Mouse (Mus musculus) midbrain, embryonic 12.5 days (tissue): ENCODE data around the gene P3h2. TPM values are rescaled to one million over a fixed set of nuclear protein-coding genes. Genes with fewer than 3 reads are reported as not detected.

Source experiments
- ATAC-seq: fragments of 200-750 bp; cut with Nextera tagmentation; 2 replicates; pipeline ENCODE4 v1.8.0; 2017; ENCODE audit warnings: low read depth, moderate TSS enrichment, moderate library complexity; ENCODE audit not compliant: low FRiP score
- H3K27ac ChIP-seq: fragments of 300-500 bp; sonication (generic); replicated peaks from 2 replicates; pipeline ENCODE4 v1.5.1; 2016; ENCODE audit warnings: mild to moderate bottlenecking
- H3K27me3 ChIP-seq: fragments of 300-500 bp; sonication (generic); 2 replicates; pipeline ENCODE4 v1.6.1; 2016; ENCODE audit warnings: mild to moderate bottlenecking
- H3K36me3 ChIP-seq: fragments of 300-500 bp; sonication (generic); 2 replicates; pipeline ENCODE4 v1.6.1; 2016
- H3K4me1 ChIP-seq: fragments of 300-500 bp; sonication (generic); 2 replicates; pipeline ENCODE4 v1.6.1; 2016
- H3K4me2 ChIP-seq: fragments of 300-500 bp; sonication (generic); replicated peaks from 2 replicates; pipeline ENCODE4 v1.6.1; 2016; ENCODE audit warnings: mild to moderate bottlenecking, moderate library complexity
- H3K4me3 ChIP-seq: fragments of 300-500 bp; sonication (generic); 2 replicates; pipeline ENCODE4 v1.5.1; 2016; ENCODE audit warnings: mild to moderate bottlenecking
- H3K9ac ChIP-seq: fragments of 300-500 bp; sonication (generic); replicated peaks from 2 replicates; pipeline ENCODE4 v1.6.1; 2016; ENCODE audit warnings: mild to moderate bottlenecking, moderate library complexity
- H3K9me3 ChIP-seq: fragments of 300-500 bp; sonication (generic); 2 replicates; pipeline ENCODE4 v1.6.1; 2016; ENCODE audit warnings: mild to moderate bottlenecking
- WGBS: fragments of 180-500 bp; shearing (Covaris S2); methylation state at CpG from one replicate; pipeline ENCODE4 v1.1.7; 2016; 5-methylcytosine and 5-hydroxymethylcytosine counted together
- polyA plus RNA-seq: library from polyadenylated mRNA; unstranded; fragments of >200 nt; fragmentation: Nextera tagmentation; extraction: Ambion mirVana; gene quantifications from 2 replicates; pipeline ENCODE4 v1.2.1, GENCODE M21; 2016

Gene P3h2
- polyA plus RNA-seq, 1 experiment from 2014 or later: 0.79 TPM

DNA sequence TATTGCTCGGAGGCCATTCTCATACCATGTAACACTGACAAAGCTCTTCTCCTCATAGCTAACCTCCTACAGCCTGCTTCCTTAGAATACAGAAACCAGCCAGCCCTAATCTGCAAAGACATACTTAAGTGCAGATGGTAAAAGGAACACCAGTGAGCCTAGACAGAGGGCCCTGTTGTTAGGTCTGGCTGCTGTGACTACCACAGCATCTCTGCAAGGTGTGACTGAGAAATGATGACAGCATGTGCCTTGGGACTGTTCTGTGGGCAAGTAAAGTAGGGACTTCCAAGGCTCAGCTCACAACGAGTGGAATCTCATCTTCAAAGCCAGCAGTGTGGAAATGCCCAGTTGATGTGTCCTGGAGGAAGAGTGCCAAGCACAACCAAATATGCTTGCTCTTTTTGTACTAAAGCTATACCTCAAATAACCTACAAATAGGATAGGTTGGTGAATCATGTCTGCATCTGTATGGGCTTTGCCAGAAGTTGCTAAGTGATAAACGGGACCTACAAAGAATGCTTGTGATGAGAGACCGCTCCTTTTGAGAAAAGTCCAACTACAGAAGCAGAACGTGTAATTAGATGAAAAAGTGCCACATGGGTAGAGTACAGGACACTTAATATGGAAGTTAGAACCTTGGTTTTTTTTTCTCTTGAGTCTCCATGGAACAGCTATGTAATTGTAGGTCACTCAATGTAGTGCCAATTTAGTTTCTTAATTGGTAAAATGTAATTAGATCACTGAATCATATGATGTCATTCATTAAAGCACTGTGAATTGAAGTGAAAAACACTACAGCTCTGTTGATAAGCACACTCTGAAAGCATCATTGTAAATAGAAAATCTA is 45.1 kb downstream of the P3h2 start:
- 81% methylated on average over 5 of the region's 5 CpGs for whole genome bisulfite sequencing
- Histone ChIP-seq H3K4me1 (no peaks in the 10 kb centered on the region), H3K9ac (no peak overlapping the region), H3K27me3 (no peaks in the 10 kb centered on the region), H3K9me3 (no peaks in the 10 kb centered on the region), H3K36me3 (no peaks in the 10 kb centered on the region), H3K27ac (no peak overlapping the region), H3K4me2 (no peak overlapping the region), H3K4me3 (no peak overlapping the region)
- ATAC-seq: no peak

DNA sequence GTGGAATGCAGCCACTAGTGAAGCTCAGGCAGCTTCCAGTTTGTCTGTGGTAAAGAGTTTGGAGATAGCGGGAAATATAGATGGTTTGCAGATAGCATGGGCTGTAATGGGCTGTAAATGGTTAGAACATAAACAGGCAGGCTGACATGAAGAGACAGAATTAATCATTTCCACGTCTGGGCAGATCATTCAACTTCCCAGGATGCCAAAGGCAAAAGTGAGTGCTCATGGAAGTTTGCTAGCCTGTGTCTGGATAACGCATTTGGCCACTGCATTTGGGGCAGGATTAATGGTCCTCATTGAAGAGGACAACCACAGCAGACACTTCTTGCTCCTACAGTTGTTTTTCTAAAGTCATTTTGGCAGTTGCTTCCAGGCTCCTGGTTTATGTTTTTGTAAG is 52.0 kb downstream of the P3h2 start:
- no peak for ATAC-seq
- no peak overlapping the region for H3K4me2 ChIP-seq
- H3K27me3 ChIP-seq: no peaks in the 10 kb centered on the region
- WGBS: 80% methylated on average over 3 of the region's 3 CpGs
- no peaks in the 10 kb centered on the region; the same call in 1 of the 2 replicates for H3K4me1 ChIP-seq
- H3K9ac ChIP-seq: no peak overlapping the region
- no peak overlapping the region for H3K4me3 ChIP-seq
- no peak overlapping the region for H3K27ac ChIP-seq
- no peaks in the 10 kb centered on the region for H3K9me3 ChIP-seq
- no peaks in the 10 kb centered on the region for H3K36me3 ChIP-seq

DNA sequence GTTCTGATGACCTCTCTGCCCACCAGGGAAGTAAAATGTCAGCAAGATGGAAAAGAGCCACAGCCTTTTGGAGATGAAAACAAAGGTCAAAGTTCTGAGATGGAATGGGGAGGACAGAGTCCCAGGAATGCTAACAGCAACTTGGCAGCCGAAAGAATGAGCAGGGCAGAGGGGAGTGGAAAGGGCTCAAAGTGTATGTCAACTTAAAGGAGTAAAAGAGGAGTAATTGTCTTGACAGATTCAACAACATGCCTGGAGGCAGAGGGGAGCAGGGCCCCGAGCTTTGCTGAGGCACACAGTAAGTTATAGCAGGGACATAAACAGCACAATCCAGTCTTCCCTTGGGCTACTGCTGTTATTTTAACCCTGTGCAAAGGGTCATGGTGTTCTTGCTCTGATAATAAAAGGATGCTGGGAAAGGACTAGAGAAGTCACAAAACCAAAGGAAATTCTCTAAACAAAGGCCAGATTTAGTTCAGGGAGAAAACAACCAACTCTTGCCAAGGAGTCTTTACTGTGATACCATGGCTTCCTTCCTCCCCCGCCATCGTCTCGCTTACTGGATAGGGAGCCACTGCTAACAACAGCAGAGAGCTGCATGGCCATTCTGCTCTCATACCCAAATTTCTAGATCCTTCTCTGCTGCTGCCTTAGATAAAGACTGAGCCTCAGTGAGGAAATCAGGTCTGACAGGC is 56.0 kb downstream of the P3h2 start:
- no peak overlapping the region for H3K4me3 ChIP-seq
- no peak overlapping the region for H3K4me2 ChIP-seq
- no peaks in the 10 kb centered on the region for H3K36me3 ChIP-seq
- H3K9ac ChIP-seq: no peak overlapping the region
- H3K9me3 ChIP-seq: no peaks in the 10 kb centered on the region
- 47% methylated on average over 5 of the region's 5 CpGs for WGBS
- no peaks in the 10 kb centered on the region for H3K27me3 ChIP-seq
- no peaks in the 10 kb centered on the region; the same call in 1 of the 2 replicates for H3K4me1 ChIP-seq
- no peak for ATAC-seq
- no peak overlapping the region for H3K27ac ChIP-seq

DNA sequence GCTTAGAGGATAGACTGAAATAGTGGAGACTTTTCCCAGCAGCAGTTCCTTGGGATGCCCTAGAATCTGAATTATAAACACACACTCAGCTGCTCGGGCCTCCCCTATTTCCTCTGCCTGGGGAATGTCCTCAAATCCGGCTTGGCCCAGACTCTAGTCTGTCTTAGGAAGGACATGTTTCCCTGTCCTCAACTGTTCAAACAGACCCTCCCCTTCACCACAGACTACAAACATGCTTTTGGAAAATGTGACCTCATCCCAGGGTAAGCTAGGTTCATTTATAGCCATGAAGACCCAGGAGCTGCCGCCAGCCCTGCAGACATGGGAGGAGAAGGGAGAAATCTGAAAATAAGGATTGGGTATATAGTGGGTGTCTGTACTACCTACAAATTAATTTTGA is 57.7 kb downstream of the P3h2 start:
- no peak overlapping the region for H3K4me3 ChIP-seq
- WGBS: 91% methylated on average over 3 of the region's 3 CpGs
- no peak overlapping the region for H3K9ac ChIP-seq
- H3K9me3 ChIP-seq: no peaks in the 10 kb centered on the region
- H3K4me1 ChIP-seq: no peaks in the 10 kb centered on the region; the same call in 1 of the 2 replicates
- H3K27ac ChIP-seq: no peak overlapping the region
- ATAC-seq: no peak
- H3K4me2 ChIP-seq: no peak overlapping the region
- H3K36me3 ChIP-seq: no peaks in the 10 kb centered on the region
- H3K27me3 ChIP-seq: no peaks in the 10 kb centered on the region

DNA sequence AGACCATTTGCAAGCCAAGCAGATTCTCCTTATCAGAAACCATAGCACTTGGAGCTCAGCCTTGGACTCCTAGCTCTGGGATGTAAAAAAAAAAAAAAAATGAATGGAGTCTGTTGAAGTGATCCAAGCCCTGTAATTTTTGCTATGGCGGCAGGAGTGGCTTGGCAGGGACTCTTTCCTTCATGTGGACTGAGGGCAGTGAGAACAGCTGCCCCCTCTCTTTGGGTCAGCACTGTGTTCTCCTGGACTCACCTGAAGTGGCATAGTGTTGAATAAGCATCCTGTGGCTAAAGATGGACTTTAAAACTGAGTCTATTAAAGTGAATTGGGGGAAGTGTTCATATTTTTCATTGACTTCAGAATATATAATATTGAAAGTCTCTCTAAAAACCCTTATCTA is 58.2 kb downstream of the P3h2 start:
- 78% methylated on average over 1 of the region's 1 CpGs for WGBS

DNA sequence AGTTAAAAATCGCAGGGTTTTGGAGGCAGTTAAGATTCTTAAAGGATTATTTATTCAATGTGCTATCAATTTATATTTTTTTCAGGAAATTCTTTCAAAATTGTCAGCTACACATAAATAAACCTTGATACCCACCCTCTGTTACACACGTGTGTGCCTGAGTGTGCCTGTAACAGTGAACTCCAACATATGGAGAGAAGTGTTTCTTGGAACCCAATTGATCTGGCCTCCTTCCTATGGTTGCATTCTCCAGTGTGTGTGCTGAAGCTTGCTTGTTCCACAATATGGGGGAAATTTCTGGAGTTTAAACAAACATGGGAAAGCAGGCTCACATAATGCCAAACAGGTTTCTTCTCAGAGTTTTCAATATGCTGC is 63.7 kb downstream of the P3h2 start:
- Histone ChIP-seq H3K4me1 (no peaks in the 10 kb centered on the region), H3K36me3 (no peaks in the 10 kb centered on the region), H3K4me3 (no peak overlapping the region), H3K4me2 (no peak overlapping the region), H3K9ac (no peak overlapping the region), H3K27ac (no peak overlapping the region), H3K27me3 (no peaks in the 10 kb centered on the region), H3K9me3 (no peaks in the 10 kb centered on the region)
- ATAC-seq: no peak
- 81% methylated on average over 2 of the region's 2 CpGs for WGBS

More for the DNA sequence above, 58.2 kb downstream of the P3h2 start:
- Histone ChIP-seq H3K4me3 (no peak overlapping the region), H3K27ac (no peak overlapping the region), H3K4me1 (no peaks in the 10 kb centered on the region; the same call in 1 of the 2 replicates), H3K9me3 (no peaks in the 10 kb centered on the region), H3K27me3 (no peaks in the 10 kb centered on the region), H3K9ac (no peak overlapping the region), H3K4me2 (no peak overlapping the region), H3K36me3 (no peaks in the 10 kb centered on the region)
- ATAC-seq: no peak

DNA sequence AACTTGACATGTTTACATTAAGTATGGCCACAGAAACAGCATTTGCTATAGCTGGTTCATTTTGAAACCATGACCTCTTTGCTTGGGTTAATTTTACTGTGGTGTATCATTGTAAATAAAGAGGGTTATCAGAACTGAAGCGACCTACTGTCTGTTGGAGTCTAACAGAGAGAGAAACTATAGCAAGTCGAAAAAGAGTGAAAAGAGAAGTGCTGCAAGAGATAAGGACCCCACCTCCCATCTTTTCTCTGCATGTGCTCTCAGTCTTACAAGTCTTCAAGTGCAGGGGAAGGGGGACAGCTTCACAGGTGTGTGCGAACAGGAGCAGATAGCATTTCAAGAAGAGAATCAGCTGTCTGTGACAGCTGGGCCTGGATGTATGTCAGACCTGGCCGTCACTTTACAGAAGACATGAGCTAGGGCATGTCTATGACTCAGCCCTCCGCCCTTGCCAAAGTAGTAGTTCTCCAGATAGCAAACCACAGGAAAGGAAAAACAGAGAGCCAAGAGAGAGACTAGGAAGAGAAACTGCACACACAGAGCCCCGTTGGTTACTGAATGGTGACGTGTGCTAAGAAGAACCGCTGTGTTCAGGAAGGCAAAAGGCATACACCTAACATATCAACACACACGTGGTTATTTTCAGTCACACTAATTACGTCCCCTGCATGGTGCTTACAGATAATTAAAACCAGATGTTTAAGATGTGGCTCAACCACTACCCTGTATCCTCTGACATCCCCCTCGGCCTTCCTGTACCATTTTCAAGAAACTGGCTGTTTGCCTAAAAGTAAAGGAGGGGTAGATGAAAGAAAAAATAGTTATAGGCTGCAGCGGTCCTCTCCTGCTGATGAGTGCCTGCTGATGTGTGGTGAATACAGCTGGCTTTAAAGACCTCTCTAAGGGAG is 64.3 kb downstream of the P3h2 start:
- Histone ChIP-seq H3K27ac (no peak overlapping the region), H3K9ac (no peak overlapping the region), H3K4me2 (no peak overlapping the region), H3K36me3 (no peaks in the 10 kb centered on the region), H3K4me3 (no peak overlapping the region), H3K9me3 (no peaks in the 10 kb centered on the region), H3K4me1 (no peaks in the 10 kb centered on the region), H3K27me3 (no peaks in the 10 kb centered on the region)
- 80% methylated on average over 12 of the region's 12 CpGs for WGBS
- no peak for ATAC-seq

DNA sequence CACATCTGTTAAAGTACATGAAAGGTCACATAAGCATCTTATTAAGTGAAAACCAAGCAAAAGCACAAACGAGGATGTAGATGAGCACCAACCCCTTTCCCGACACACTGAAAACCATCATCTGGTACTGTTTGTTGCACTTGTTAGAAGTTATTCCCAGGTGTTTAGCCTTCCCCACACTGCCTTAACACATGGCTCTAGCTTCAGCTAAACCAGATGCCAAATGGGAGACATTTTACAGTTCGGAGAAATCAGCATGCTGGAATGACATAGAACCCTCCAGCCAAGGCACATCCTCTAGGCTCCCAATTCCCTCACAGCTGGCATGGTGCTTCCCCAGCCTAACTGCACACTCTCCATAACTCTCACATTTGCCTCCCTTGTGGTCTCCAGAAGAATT is 66.3 kb downstream of the P3h2 start:
- H3K36me3 ChIP-seq: no peaks in the 10 kb centered on the region
- ATAC-seq: no peak
- no peaks in the 10 kb centered on the region for H3K4me1 ChIP-seq
- H3K4me3 ChIP-seq: no peak overlapping the region
- no peaks in the 10 kb centered on the region for H3K27me3 ChIP-seq
- 79% methylated on average over 3 of the region's 3 CpGs for WGBS
- no peak overlapping the region for H3K9ac ChIP-seq
- no peak overlapping the region for H3K4me2 ChIP-seq
- no peaks in the 10 kb centered on the region for H3K9me3 ChIP-seq
- no peak overlapping the region for H3K27ac ChIP-seq

DNA sequence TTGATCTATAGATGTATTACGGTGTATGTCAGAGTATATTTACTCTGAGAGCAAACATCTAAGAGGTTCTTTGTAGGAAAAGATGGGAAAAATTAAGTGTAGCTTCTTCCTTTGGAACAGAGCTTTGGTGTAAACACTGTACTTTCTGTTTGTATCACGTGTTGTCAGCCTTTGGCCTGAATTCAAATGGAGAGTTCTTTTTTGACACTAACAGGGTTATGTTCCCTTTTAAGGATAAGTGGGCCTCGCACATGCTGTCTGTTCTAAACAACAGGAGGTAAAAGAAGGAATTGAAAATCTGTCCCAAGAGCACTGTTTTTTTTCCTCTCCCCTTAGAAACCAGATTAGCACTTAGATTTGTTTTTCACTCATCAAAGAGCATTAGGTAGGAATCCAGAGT is 70.1 kb downstream of the P3h2 start:
- Histone ChIP-seq H3K4me1 (no peaks in the 10 kb centered on the region), H3K27me3 (no peaks in the 10 kb centered on the region), H3K36me3 (no peaks in the 10 kb centered on the region), H3K27ac (no peak overlapping the region), H3K9ac (no peak overlapping the region), H3K9me3 (no peaks in the 10 kb centered on the region), H3K4me3 (no peak overlapping the region), H3K4me2 (no peak overlapping the region)
- WGBS: 46% methylated on average over 3 of the region's 3 CpGs
- ATAC-seq: no peak

DNA sequence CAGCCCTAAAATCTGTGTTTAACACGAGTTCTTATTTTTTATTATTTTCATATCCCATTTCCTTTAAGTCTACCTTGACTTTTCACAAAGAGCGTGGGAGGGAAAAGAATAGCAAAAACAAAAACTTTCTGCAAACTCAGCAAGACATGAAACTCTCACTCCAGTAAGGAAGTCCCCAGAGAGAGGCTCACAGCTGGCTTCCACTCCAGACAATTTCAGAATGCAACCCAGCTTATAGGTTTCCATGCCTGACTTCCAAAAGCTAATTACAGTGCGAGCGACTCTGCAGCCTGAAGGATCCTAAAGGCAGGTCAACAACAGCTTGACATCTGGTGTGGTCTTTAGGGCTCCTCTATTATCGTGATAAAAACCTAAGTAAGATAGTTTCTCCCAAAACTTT is 70.5 kb downstream of the P3h2 start:
- no peaks in the 10 kb centered on the region for H3K36me3 ChIP-seq
- no peak for ATAC-seq
- no peak overlapping the region for H3K4me3 ChIP-seq
- WGBS: 59% methylated on average over 5 of the region's 5 CpGs
- no peak overlapping the region for H3K4me2 ChIP-seq
- no peaks in the 10 kb centered on the region for H3K9me3 ChIP-seq
- H3K27me3 ChIP-seq: no peaks in the 10 kb centered on the region
- H3K9ac ChIP-seq: no peak overlapping the region
- H3K4me1 ChIP-seq: no peaks in the 10 kb centered on the region
- H3K27ac ChIP-seq: no peak overlapping the region

DNA sequence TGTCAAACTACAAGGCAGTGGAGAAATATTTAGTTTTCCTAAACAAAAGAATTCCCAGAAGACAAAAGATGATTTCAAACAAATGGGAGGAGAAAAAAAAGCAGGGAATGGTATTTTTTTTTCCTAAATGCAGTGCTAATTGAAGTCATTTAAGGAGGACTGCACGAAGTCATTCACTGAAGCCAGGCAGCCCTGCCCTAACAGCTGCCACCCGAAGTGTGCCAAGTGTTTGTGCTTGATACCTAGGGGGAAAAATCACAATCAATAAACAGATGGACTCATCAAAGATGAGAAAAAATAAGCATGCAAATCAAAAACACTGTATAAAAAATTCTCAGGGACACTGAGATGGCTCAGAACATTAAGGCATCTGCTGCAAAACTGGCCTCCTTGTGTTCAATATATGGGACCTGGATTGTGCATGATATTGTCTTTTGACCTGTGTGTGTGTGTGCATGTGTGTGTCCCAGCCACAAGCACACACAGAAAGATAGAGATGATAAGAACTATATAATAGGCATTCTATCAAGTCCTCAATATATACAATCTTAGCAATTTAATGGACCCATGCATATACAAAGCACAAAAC is 76.1 kb downstream of the P3h2 start:
- Histone ChIP-seq H3K4me3 (no peak overlapping the region), H3K9ac (no peak overlapping the region), H3K4me2 (no peak overlapping the region), H3K27me3 (no peaks in the 10 kb centered on the region), H3K27ac (no peak overlapping the region), H3K4me1 (peaks cover 6% of the 10 kb centered on the region; the same call in 1 of the 2 replicates), H3K9me3 (no peaks in the 10 kb centered on the region), H3K36me3 (no peaks in the 10 kb centered on the region)
- 73% methylated on average over 2 of the region's 2 CpGs for WGBS
- ATAC-seq: no peak
